Mouse (Mus musculus) kidney, adult 2 months (tissue): ENCODE data around the gene Psors1c2. TPM values are rescaled to one million over a fixed set of nuclear protein-coding genes. Genes with fewer than 3 reads are reported as not detected.

ENCODE experiments used
- DNase-seq: peaks from one replicate; pipeline ENCODE4 v3.0.0; 2021
- H3K27ac ChIP-seq: fragments of 200-500 bp; 2 replicates; pipeline ENCODE4 v1.5.1; 2012; ENCODE audit warnings: low read depth, low read length, control low read depth, inconsistent platforms; ENCODE audit not compliant: insufficient read depth
- H3K27me3 ChIP-seq: fragments of 200-500 bp; replicated peaks from 2 replicates; pipeline ENCODE4 v1.6.1; 2012; ENCODE audit warnings: mild to moderate bottlenecking, moderate library complexity, low read length, inconsistent platforms; ENCODE audit not compliant: control insufficient read depth, insufficient read depth
- H3K36me3 ChIP-seq: fragments of 200-500 bp; 2 replicates; pipeline ENCODE4 v1.6.1; 2012; ENCODE audit warnings: mild to moderate bottlenecking, moderate library complexity, low read length, inconsistent platforms; ENCODE audit not compliant: control insufficient read depth, insufficient read depth
- H3K4me1 ChIP-seq: fragments of 200-500 bp; 2 replicates; pipeline ENCODE4 v1.6.1; 2011; ENCODE audit warnings: low read length; ENCODE audit not compliant: control insufficient read depth, insufficient read depth
- H3K4me3 ChIP-seq: fragments of 200-500 bp; 2 replicates; pipeline ENCODE4 v1.5.1; 2011; ENCODE audit warnings: mild to moderate bottlenecking, low read depth, low read length, control low read depth; ENCODE audit not compliant: insufficient read depth
- CTCF ChIP-seq: fragments of 200-500 bp; conservative IDR thresholded peaks from 2 replicates; pipeline ENCODE4 v1.5.1; 2011; ENCODE audit warnings: low read depth, mild to moderate bottlenecking, control low read depth, low read length, moderate library complexity, mixed read lengths; ENCODE audit not compliant: insufficient read depth, insufficient read length
- POLR2A ChIP-seq: fragments of 200-500 bp; IDR thresholded peaks from one replicate; pipeline ENCODE4 v1.6.1; 2011; ENCODE audit warnings: low read depth, low read length, control low read depth
- WGBS: fragments of 180-500 bp; shearing (Covaris S2); methylation state at CpG from one replicate; pipeline ENCODE4 v1.1.7; 2018; 5-methylcytosine and 5-hydroxymethylcytosine counted together
- polyA plus RNA-seq: library from polyadenylated mRNA; depleted of rRNA; stranded (reverse); fragments of >200 nt; gene quantifications from 2 replicates; pipeline ENCODE4 v1.2.3, GENCODE M21; 2012

Psors1c2 gene
- polyA plus RNA-seq, 1 experiment: 0.19 TPM

DNA sequence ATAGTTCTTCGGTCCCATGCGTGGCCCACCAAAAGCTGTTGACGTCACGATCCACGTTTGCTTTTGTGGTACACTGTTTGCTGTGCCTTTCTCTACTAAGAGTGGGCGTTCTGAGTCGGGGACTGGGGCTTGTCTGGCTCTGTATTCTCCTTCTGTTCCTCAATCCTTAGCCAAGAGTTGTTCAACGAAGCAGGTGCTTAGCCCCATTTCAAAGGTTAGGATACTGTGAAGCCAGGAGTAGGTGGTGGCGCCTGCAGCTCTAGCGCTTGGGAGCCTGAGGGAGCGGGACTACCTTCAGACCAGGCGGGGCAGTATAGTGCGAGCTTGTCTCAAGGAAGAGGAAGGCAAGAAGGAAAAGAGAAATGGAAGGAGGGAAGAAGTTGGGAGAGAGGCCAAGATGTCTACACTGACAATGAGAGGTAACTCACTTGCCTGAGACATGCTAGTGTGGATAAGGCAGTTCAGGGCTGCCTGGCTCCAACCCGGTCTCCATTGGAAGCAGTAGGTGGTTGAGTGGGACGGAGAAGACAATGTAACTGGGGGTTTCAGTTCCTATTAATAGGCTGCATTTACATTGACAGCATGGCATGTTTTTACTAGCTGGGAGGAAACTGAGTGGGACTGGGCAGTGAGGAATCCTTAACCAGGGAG lies 9.9 kb downstream of the Psors1c2 start:
- no peaks in the 10 kb centered on the region for H3K4me1 ChIP-seq
- TF ChIP-seq CTCF (no peak), POLR2A (no peak)

DNA sequence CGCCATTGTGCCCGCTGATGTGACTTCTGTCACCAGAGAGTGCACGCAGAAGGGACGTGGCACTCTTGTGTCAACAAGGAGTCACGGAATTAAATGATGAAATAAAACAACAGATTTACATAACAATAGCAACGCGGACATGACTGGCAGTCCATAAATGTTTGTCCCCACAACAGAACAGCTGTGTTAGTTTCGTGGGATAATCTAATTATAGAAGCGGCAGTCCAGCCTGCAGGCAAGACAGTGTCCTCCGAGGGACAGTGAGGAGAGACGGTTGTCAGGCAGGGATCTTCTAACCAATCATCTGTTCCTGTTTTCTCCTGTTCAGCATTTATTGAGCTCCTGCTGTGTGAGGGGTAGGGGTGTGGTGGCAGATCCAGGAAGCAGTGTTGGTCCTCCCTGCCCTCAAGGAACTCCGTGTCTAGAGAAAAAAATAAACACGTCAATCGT lies 10.4 kb downstream of the Psors1c2 start:
- no peak overlapping the region for H3K27ac ChIP-seq
- 53% methylated on average over 14 of the region's 14 CpGs for WGBS
- no peak for DNase-seq

More for the DNA sequence above, 9.9 kb downstream of the Psors1c2 start:
- Histone ChIP-seq H3K27me3 (no peaks in the 10 kb centered on the region), H3K4me3 (no peak overlapping the region), H3K27ac (no peak overlapping the region), H3K36me3 (no peaks in the 10 kb centered on the region)
- no peak for DNase-seq
- WGBS: 89% methylated on average over 15 of the region's 15 CpGs

DNA sequence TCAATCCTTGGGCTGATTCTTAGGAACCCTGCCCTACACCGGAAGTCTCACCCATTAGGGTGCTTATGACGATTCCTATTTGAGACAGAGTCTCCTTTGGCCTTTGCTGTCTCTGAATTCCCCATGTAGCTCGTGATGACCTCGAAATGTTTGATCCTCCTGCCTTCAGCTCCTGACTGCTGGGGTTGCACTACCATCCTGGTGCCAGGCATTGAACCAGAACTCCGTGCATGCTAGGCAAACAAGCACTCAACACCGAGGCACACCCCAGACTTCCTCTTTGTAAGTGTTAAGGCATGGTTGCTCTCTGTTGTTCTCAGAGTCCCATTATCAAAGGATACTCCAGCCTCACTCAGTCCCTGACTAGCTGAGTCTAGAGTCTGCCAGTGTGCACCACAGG lies 11.0 kb downstream of the Psors1c2 start:
- 64% methylated on average over 6 of the region's 6 CpGs for WGBS
- Histone ChIP-seq H3K36me3 (no peaks in the 10 kb centered on the region), H3K4me1 (no peaks in the 10 kb centered on the region), H3K27me3 (no peaks in the 10 kb centered on the region), H3K4me3 (no peak overlapping the region), H3K27ac (no peak overlapping the region)
- no peak for DNase-seq
- TF ChIP-seq POLR2A (no peak), CTCF (no peak)

More for the DNA sequence above, 10.4 kb downstream of the Psors1c2 start:
- Histone ChIP-seq H3K27me3 (no peaks in the 10 kb centered on the region), H3K36me3 (no peaks in the 10 kb centered on the region), H3K4me3 (no peak overlapping the region), H3K4me1 (no peaks in the 10 kb centered on the region)
- TF ChIP-seq CTCF (no peak), POLR2A (no peak)

DNA sequence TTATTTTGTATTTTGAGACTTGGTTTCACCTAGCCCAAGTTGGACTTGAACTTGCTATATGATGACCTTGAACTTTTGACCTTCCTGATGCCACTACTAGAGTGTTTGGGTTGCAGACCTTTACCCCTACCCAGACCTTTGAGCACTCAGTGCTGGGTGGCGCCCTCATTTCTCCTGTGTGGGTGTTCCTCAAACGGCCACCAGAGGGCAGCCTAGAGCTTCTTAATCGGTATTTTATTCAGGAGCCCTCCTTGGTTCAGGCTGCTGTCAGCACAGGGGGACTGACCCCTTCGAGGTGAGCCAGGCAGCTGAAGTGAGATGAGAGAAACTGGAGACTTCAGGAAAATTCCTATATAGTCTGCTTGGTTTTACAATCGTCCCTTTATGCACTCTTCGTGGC lies 11.7 kb downstream of the Psors1c2 start:
- TF ChIP-seq POLR2A (no peak), CTCF (peak; percentile 66)
- Histone ChIP-seq H3K27ac (no peak overlapping the region), H3K4me3 (no peak overlapping the region), H3K27me3 (no peaks in the 10 kb centered on the region), H3K36me3 (no peaks in the 10 kb centered on the region), H3K4me1 (0 out of 2 replicates have a peak, but pooled peaks cover 4% of the 10 kb centered on the region)
- DNase-seq: peak; percentile 59
- 34% methylated on average over 6 of the region's 6 CpGs for WGBS

DNA sequence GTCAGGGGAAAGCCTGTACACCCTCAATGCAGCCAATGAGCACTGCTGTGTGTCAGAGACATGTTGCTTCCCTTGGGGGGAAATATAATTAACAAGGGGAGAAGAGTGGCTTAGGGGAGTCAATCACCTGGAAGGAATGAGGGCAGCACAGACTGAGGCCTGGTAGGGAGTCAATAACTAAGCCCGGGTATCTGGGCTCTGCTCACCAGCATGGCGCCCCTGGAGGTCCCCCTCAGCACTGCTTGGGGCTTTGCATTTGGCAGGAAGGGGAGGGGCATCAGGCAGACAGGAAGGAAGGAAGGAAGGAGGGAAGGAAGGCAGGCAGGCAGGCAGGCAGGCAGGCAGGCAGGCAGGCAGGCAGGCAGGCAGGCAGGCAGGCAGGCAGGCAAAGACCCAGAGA lies 14.5 kb downstream of the Psors1c2 start:
- TF ChIP-seq CTCF (no peak), POLR2A (no peak)
- H3K4me3 ChIP-seq: no peak overlapping the region
- 0 out of 2 replicates have a peak, but pooled peaks cover 4% of the 10 kb centered on the region for H3K4me1 ChIP-seq
- H3K27me3 ChIP-seq: no peaks in the 10 kb centered on the region
- no peak for DNase-seq
- WGBS: 57% methylated on average over 2 of the region's 2 CpGs
- H3K27ac ChIP-seq: no peak overlapping the region
- H3K36me3 ChIP-seq: no peaks in the 10 kb centered on the region

DNA sequence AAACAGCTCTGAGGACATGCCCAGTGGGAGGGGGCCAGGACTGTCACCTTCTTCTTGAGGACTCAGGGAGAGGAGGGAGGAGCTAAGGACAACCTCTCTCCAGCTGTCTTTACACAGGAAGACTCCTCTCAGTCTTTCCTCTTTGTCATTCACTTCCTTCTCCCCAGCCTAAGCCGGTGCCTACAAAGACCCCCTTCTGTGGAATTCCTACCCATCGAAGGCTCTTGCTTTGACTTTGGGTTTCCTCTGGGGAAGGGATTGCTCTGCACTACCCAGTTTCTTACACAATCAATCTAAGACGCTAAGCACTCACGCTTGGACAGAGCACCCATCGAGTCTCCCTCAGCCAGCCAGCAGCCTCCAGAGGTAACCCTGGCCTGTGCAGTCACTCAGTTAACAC lies 15.6 kb downstream of the Psors1c2 start:
- no peaks in the 10 kb centered on the region for H3K27me3 ChIP-seq
- WGBS: 55% methylated on average over 5 of the region's 5 CpGs
- no peak overlapping the region for H3K4me3 ChIP-seq
- no peak for TF ChIP-seq POLR2A
- no peak for TF ChIP-seq CTCF
- 0 out of 2 replicates have a peak, but pooled peaks cover 4% of the 10 kb centered on the region for H3K4me1 ChIP-seq
- DNase-seq: no peak
- H3K36me3 ChIP-seq: no peaks in the 10 kb centered on the region
- no peak overlapping the region for H3K27ac ChIP-seq

DNA sequence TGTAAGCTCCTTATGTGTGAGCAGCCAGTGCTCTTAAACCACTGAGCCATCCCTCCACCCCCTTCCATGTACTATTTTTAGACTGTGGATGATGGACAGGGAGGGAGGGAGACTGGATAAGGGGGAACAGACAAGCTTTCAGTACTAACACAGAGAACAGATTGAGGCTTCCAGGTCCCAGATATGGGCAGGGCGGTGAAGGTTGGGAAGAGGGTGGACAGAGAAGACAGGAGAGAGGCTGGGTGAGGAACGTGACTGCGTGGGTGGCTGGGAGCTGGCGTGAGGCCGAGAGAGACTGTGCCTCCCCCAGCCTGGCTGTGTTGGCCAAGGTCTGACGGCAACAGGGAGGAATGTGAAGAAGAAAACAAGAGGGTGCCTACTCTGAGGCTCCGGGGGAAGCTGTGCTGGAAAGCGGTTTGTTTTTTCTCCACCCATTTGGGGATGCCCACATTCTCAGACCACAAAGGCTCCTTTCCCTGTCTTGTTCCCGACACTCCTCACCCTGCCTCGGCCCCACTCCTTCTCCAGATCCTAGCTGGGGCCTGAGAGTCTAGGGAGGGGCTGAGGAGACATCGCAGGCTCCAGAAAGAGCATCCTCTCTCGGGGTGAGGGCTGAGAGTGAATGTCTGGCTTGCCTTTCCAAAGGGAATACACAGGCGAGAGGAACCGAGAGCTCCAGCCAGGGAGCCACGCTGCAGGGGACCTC lies 16.6 kb downstream of the Psors1c2 start:
- no peak overlapping the region for H3K27ac ChIP-seq
- TF ChIP-seq POLR2A: no peak
- TF ChIP-seq CTCF: no peak
- H3K4me3 ChIP-seq: no peak overlapping the region

More for the DNA sequence above, 16.6 kb downstream of the Psors1c2 start:
- Histone ChIP-seq H3K4me1 (0 out of 2 replicates have a peak, but pooled peaks cover 4% of the 10 kb centered on the region), H3K27me3 (no peaks in the 10 kb centered on the region), H3K36me3 (no peaks in the 10 kb centered on the region)
- peak; percentile 65 for DNase-seq
- 34% methylated on average over 15 of the region's 15 CpGs for WGBS
